Mouse (Mus musculus) cerebellum, adult (tissue): ENCODE results near the gene Gm49396.

Source experiments
- ATAC-seq: cut with Nextera tagmentation; 2 replicates; pipeline ENCODE4 v1.9.2; 2017; ENCODE audit warnings: mild to moderate bottlenecking, moderate library complexity, mixed read lengths; ENCODE audit not compliant: insufficient number of reproducible peaks, low FRiP score, low TSS enrichment

The Gm49396 gene

DNA sequence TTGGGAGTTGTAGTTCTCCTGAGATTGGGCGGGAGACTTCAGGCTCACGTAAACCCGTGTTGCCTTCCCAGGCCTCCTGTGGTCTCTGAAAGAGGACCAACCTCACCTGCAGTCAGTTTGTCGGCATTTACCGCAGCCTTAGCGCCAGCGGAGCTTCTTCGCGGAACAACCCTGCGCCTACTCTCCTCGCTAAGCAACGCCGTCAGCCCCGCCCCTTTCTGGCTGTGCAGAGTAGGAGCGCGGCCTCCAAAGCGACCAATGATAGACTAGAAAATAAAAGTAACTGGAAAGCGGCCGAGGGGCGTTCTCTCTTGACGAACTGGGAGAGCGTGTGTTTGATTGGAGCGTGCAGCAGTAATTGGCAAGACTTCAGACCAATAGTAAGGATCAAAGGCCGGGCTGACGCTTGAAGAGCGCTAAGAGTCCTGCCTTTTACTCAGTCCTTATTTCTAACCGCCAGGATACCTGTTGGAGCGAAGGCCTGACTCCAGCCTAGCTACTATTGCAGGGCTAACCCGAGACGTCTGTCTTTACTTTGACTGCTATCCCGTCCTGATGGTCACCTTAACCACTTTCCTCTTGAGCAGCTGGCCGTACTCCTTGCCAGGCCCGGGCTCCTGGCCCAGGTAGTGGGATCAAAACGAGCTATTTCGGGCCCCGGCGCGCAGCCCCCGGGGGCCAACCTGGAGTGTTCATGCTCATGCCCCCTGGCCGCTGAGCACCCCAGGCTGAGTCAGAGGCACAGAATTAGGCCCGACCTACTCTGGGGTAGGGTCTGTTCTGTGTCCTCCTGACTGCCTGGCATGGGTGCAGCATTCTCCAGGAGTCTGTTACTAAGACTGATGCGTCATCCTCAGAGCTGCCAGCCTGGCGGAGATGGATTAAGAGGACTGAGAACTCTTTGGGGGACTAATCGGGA lies 10.8 kb upstream of the Gm49396 start, which contains the start of the genes Hspb6 and Proser3:
TSS of gene Hspb6 (plus strand) at position 77 of the 919 bp plus-strand sequence.
TSS of gene Proser3 (minus strand) at position 198 of the 919 bp plus-strand sequence.
- ATAC-seq, result peak; percentile 89

- ATAC-seq, result no peak
Observed at GRCm38 (mm10) chr7:30553021-30553589, 10.0 kb upstream of the Gm49396 start.

DNA sequence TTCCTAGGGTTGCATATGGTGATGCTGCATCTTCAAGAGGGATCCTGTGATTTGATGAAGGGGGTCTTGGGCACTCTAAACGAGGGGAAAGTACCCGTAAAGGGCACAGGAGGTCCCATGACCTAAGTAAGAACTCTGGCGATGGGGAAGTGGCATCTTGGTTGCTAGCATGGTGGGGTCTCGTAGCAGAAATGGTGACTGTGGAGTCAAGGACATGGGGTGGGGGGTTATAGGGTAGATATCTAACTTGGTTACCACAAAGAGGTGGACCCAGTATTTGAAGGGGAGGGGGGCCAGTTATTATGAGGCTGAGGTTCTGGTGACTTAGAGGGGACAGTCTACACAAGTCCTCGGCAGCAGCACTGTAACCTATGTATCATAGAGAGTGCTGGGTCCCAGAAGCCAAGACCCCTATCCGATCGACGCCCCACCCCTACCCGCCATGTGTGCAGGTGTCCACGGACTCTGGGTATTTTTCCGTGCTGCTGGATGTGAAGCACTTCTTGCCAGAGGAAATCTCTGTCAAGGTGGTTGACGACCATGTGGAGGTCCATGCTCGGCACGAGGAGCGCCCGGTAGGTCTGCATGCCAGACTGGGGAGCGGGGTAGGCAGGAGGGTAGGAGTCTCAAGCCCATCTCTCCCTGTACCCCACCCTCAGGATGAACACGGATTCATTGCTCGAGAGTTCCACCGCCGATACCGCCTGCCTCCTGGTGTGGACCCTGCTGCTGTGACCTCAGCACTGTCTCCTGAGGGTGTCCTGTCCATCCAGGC lies 9.1 kb upstream of the Gm49396 start:
- no peak for ATAC-seq

DNA sequence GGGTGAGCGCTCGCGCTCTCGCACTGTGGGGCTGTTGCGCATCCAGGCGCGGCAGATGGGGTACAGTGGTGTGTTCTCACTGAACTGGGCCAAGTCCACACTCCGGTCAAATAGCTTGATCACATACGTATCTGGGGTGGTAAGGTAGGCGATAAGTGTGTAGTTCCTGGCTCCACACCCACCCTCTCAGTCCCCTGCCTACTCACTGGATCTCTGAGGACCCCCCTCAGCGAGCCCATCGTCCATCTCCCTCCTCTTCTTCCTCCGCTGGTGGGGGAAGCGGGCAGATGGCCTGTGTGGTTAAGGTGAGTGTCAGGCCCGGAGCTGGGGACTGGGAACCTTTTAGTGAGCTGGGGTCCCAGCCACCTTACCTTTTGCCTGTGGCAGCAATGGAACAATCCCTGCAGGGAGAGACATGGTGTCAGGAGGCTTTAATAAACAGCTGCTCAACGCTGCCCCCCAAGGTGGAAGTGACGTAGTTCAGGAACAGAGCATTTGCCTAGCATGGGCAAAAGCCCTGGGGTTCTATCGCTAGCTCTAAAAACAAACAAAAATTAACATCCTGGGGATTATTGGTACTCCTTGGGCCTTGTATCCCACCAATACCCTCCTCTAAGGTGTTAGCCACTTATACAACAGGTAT lies 6.1 kb upstream of the Gm49396 start:
- no peak for ATAC-seq

DNA sequence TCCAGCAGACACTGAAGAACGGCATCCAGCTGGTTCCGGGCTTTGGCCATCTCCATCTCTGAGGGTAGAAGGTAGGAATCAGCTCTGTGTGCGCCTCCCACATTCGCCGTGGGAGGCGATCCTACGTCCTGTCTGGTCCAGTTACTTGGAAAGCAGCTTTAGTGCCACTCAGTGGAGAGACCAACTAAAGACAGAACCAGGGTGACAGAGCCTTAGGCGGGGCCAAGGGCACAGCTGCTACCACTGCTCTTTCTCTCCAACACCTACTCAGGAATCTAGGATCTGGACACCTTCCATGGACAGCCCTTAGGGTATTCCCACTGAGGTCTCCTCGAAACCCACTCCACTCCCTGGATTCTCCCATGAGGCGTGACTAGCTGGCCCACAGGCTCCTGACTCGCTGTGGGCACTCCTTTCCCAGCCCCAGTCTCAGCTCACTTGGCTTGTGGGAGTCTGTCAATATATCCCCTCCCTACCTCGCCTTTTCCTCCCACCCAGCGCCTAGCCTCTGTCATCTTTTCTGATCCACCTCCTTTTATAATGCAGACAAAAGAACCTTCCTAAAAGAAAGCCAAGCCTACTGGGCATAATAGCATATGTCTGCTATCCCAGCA lies 5.1 kb upstream of the Gm49396 start:
- ATAC-seq, result no peak

DNA sequence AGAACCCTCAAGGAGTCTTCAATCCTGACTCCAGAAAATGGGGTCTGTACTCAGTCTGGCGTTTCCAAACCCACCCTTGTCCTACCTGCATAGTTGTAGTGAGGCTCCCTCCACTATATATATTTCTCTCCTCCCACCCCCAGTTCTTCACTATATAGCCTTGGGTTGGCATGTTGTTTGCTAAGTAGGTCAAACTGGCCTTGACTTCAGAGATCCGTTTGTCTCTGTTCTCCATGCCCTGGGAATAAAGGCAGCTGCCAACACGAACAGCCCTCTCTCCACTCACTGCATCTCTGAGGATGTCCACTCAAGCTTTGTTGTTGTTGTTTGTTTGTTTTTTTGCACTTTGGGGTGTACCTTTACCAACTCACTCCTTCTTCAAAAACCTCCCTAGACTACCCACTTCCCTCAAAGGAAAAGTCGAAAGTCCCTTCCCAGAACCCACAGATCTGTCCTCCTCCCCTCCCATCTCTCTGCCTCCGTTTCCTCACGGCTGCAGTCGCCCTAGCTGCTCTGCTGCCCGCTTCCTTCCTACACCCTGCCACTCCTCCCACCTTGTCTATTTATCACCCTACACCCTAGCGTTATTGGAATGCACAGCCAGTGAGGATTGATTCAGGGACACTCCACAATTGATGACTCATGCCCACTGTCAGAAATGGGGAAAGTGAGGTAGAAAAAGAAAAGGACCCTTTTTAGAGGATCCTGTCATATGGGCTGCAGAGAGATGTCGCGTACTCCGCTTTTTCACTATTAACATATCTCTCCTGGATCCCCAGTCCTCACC lies 4.3 kb upstream of the Gm49396 start:
- no peak for ATAC-seq

DNA sequence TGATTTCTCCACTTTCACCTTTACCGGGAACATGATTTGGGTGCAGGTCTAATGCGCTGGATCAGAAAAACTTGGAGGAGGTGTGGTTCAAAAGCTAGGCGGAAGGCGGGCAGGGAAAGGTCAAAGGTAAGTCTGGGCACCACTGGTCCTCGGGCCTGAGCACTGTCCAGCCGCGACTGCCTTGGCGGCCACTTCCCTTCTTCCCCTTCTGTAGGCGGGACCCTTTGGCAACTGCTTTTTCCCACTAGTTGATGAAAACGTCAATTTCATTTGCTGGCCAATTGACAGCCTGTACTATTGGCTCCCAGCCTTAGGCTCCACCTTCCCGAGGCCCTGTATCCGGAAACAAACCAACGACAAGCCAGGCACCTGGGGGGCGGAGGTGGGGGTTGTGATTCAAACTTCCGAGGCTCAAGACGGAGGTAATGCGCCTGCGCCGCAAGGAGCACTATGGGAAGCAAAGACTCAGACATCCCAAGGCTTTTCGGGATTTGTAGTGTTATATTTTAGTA lies 3.6 kb upstream of the Gm49396 start, which contains the start of gene Lin37:
TSS of gene Lin37 (minus strand) at position 396 of the 512 bp plus-strand sequence.
- ATAC-seq, result peak; percentile 79

DNA sequence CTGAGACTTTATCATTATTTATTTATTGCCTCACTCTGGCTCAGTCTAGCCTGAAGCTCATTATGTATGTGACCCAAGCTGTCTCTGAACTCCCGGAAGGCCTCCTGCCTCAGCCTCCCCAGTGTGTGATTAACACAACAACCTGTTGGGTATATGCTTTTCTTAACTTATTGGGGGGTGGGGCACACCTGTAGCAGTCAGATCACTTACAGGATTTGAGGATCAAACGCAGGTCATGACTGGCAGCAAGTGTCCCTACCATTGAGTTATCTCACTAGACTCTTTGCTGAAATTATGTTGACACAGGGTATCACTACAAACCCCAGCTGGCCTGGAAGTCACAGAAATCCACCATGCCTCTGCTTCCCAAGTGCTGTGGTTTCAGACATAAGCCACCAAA lies 2.8 kb upstream of the Gm49396 start:
- no peak for ATAC-seq

- ATAC-seq, result no peak
Observed at GRCm38 (mm10) chr7:30562526-30563116, 523 bp upstream of the Gm49396 start.

GRCm38 (mm10) chr7:30563906-30564280 lies 749 bp downstream of the Gm49396 start:
- no peak for ATAC-seq

- no peak for ATAC-seq
Observed at GRCm38 (mm10) chr7:30564970-30565571, 1.9 kb downstream of the Gm49396 start, which contains the start of gene Igflr1. Igflr1 (plus strand) TSS chr7:30565427.

DNA sequence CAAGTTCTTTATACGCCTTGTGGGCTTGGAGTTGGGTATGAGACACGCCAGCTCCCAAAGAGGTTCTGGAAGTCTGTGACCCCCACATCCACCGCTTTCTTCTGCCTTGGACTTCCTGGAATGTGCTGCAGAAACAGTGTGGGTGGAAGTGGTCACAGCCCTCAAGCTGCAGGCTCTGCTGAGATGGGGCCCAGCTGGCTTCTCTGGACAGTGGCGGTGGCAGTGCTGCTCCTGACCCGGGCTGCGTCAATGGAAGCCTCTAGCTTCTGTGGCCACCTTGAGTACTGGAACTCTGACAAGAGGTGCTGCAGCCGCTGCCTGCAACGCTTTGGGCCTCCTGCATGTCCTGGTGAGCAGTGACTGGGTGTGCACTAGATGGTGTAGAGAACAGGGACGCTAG lies 2.9 kb downstream of the Gm49396 start:
- ATAC-seq, result no peak

DNA sequence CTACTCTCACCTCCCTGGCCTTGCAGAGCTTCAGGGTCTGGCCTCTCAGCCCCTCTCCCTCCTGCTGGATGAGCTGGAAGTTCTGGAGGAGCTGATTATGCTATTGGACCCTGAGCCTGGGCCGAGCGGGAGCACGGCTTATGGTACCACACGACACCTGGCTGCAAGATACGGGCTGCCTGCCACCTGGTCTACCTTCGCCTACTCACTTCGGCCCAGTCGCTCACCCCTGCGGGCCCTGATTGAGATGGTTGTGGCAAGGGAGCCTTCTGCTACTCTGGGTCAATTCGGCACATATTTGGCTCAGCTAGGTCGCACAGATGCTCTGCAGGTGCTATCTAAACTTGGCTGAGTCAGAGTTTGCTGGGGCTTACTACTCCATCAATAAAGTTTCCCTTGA lies 4.4 kb downstream of the Gm49396 start:
- no peak for ATAC-seq

- ATAC-seq, result no peak
Observed at GRCm38 (mm10) chr7:30572389-30572788, 9.2 kb downstream of the Gm49396 start.

DNA sequence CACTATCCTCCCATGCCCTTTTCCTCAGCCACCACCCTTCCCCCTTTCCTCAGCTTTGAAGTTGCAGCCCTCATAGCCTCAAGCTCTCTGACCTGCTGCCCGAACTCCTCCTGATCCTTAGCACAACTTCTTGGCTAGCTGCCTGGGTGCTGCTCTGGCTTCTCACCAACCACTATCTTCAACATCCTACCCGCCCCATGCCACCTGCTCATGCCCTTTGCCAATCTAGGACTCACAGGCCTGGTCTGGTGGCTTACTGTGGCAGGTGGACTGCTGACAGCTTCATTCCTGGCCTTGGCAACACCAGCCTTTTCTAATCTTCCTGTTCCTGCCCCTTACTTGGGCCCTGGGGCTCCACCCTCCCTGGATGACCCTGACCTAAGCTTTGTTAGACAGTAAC lies 9.8 kb downstream of the Gm49396 start:
- ATAC-seq, result no peak

GRCm38 (mm10) chr7:30579950-30580349 lies 16.8 kb downstream of the Gm49396 start:
- no peak for ATAC-seq

GRCm38 (mm10) chr7:30581547-30581946 lies 18.4 kb downstream of the Gm49396 start:
- ATAC-seq, result no peak

DNA sequence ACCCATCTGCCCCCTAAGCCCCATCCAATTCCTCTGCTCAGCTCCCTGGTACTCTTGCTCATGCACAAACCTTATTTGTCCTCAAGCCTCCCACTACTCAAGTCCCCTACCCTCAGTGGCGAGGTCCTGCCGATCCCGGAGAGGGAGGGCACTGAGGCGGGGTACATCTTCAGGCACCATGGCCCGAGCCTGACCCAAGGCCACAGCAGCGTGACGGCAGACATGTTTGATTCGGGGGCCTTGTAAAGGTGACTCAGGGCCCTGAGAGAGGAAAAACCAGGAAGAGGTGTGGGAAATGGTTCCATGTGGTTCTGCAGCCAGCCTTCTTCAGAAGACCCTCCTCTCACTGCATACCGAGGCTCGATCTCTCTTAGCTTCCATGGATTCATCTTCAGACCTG lies 21.2 kb downstream of the Gm49396 start:
- no peak for ATAC-seq
